Mouse (Mus musculus): ENCODE data around the gene Ppfia4. TPM values are rescaled to one million over a fixed set of nuclear protein-coding genes. Genes with fewer than 3 reads are reported as not detected.

The Ppfia4 gene
- total and polyA plus RNA-seq, 3 experiments: 0.30 to 5.4 (median 1.8) TPM

GRCm38 (mm10) chr1:134297265-134297664, 35.5 kb downstream of the Ppfia4 start:
- no peaks in the 10 kb centered on the region for H3K27me3 ChIP-seq (replicated peaks)
- H3K4me1 ChIP-seq (ENCODE audit: control insufficient read depth in 1 of 2, insufficient read depth in 2 of 2): peaks cover 0 to 16% of the 10 kb centered on the region in 2 experiments; a peak in 2 of 4 replicates
- H3K36me3 ChIP-seq (replicated peaks in 1 of 2; ENCODE audit: control insufficient read depth in 1 of 2, insufficient read depth in 1 of 2, low read length in 1 of 2): peaks cover 0 to 15% of the 10 kb centered on the region in 2 experiments
- TF ChIP-seq CHD1 (IDR thresholded peaks at IDR 0.05; ENCODE audit: low read depth, low read length): no peak
- no peak for TF ChIP-seq BHLHE40 (IDR thresholded peaks at IDR 0.05; ENCODE audit: low read depth, low read length)
- TF ChIP-seq JUND (conservative IDR thresholded peaks at IDR 0.05; ENCODE audit: low read depth, low read length): no peak
- TF ChIP-seq TCF12 (IDR thresholded peaks at IDR 0.05; ENCODE audit: low read depth, low read length): no peak
- no peak for TF ChIP-seq KAT2A (IDR thresholded peaks at IDR 0.05; ENCODE audit: insufficient replicate concordance, low read length)
- in situ Hi-C loops (cut with MboI; ENCODE audit: low pct_ligation_motif_present, low pct_unique_long_range_greater_than_20kb, low sequenced_read_pairs): loop anchor here (10.0 kb wide), 2 partner anchors 52 to 102 kb away; partner anchors contain the start of gene Mybph
- H3K9me3 ChIP-seq (replicated peaks; ENCODE audit: low read length): peaks cover 5% of the 10 kb centered on the region
- no peak overlapping the region for H3K27ac ChIP-seq (ENCODE audit: insufficient read depth, low read depth)
- no peak for DNase-seq (ENCODE audit: extremely low read depth)
- H3K9ac ChIP-seq (ENCODE audit: insufficient read depth, low read depth): no peak overlapping the region
- no peak overlapping the region for H3K4me2 ChIP-seq (ENCODE audit: insufficient read depth, low read depth, poor library complexity, severe bottlenecking)
- dilution Hi-C loops (cut with MboI; ENCODE audit: extremely low pct_ligation_motif_present, extremely low pct_unique_long_range_greater_than_20kb, low sequenced_read_pairs): no loop called here
- no peaks in the 10 kb centered on the region for H3K79me2 ChIP-seq (replicated peaks; ENCODE audit: control insufficient read depth, extremely low read depth, insufficient read depth, poor library complexity, severe bottlenecking)
- H3K4me3 ChIP-seq (replicated peaks in 1 of 3; ENCODE audit: low read depth in 2 of 3, low read length in 2 of 3, poor library complexity in 1 of 3): no peak overlapping the region

- H3K79me2 ChIP-seq (replicated peaks; ENCODE audit: control insufficient read depth, extremely low read depth, insufficient read depth, poor library complexity, severe bottlenecking): no peaks in the 10 kb centered on the region
- dilution Hi-C loops (cut with MboI; ENCODE audit: extremely low pct_ligation_motif_present, extremely low pct_unique_long_range_greater_than_20kb, low sequenced_read_pairs) (no loop called here), in situ Hi-C loops (cut with MboI; ENCODE audit: low pct_ligation_motif_present, low pct_unique_long_range_greater_than_20kb, low sequenced_read_pairs) (loop anchor here (10.0 kb wide), 2 partner anchors 49 to 99 kb away; partner anchors contain the start of gene Mybph)
- H3K4me2 ChIP-seq (ENCODE audit: insufficient read depth, low read depth, poor library complexity, severe bottlenecking): no peak overlapping the region
- H3K9me3 ChIP-seq (replicated peaks; ENCODE audit: low read length): peaks cover 5% of the 10 kb centered on the region
- H3K4me1 ChIP-seq (ENCODE audit: control insufficient read depth in 1 of 2, insufficient read depth in 2 of 2): peaks cover 0 to 28% of the 10 kb centered on the region in 2 experiments; a peak in 2 of 4 replicates
- H3K27ac ChIP-seq (ENCODE audit: insufficient read depth, low read depth): no peak overlapping the region
- H3K9ac ChIP-seq (ENCODE audit: insufficient read depth, low read depth): no peak overlapping the region
- DNase-seq (ENCODE audit: extremely low read depth): no peak
- no peak for TF ChIP-seq EP300 (IDR thresholded peaks at IDR 0.05; ENCODE audit: low read length)
- TF ChIP-seq POLR2A (IDR thresholded peaks at IDR 0.05; ENCODE audit: low read depth, low read length): no peak
- TF ChIP-seq JUND (conservative IDR thresholded peaks at IDR 0.05; ENCODE audit: low read depth, low read length): no peak
- no peak for TF ChIP-seq SIN3A (IDR thresholded peaks at IDR 0.05; ENCODE audit: low read length)
- no peak for TF ChIP-seq GABPA (IDR thresholded peaks at IDR 0.05; ENCODE audit: insufficient replicate concordance, low read depth, low read length)
- no peak for TF ChIP-seq MAFK (IDR thresholded peaks at IDR 0.05; ENCODE audit: insufficient replicate concordance, low read length)
- TF ChIP-seq NELFE (IDR thresholded peaks at IDR 0.05; ENCODE audit: low read depth, low read length): no peak
- TF ChIP-seq PAX5 (IDR thresholded peaks at IDR 0.05; ENCODE audit: low read length): no peak
- TF ChIP-seq ZNF384 (IDR thresholded peaks at IDR 0.05; ENCODE audit: low read depth, low read length): no peak
- TF ChIP-seq NRF1 (IDR thresholded peaks at IDR 0.05; ENCODE audit: low read depth, low read length): no peak
- no peak for TF ChIP-seq KAT2A (IDR thresholded peaks at IDR 0.05; ENCODE audit: insufficient replicate concordance, low read length)
- no peak for TF ChIP-seq ZC3H11A (IDR thresholded peaks at IDR 0.05; ENCODE audit: low read depth, low read length)
- TF ChIP-seq IRF4 (IDR thresholded peaks at IDR 0.05; ENCODE audit: low read depth, low read length): no peak
- TF ChIP-seq HCFC1 (IDR thresholded peaks at IDR 0.05; ENCODE audit: low read depth, low read length): no peak
- TF ChIP-seq MYC (IDR thresholded peaks at IDR 0.05; ENCODE audit: low read depth, low read length): no peak
- TF ChIP-seq MXI1 (IDR thresholded peaks at IDR 0.05; ENCODE audit: low read depth, low read length): no peak
- TF ChIP-seq MAX (IDR thresholded peaks at IDR 0.05; ENCODE audit: low read length): no peak
- peaks cover 0 to 11% of the 10 kb centered on the region in 2 experiments for H3K36me3 ChIP-seq (replicated peaks in 1 of 2; ENCODE audit: control insufficient read depth in 1 of 2, insufficient read depth in 1 of 2, low read length in 1 of 2)
- no peak overlapping the region for H3K4me3 ChIP-seq (replicated peaks in 1 of 3; ENCODE audit: low read depth in 2 of 3, low read length in 2 of 3, poor library complexity in 1 of 3)
- H3K27me3 ChIP-seq (replicated peaks): no peaks in the 10 kb centered on the region
These were observed 38.8 kb downstream of the Ppfia4 start for GRCm38 (mm10) chr1:134293738-134294604.

Measured in CH12.LX (cell line).